Mouse (Mus musculus) thymus, adult 2 months (tissue): ENCODE data around the gene Myrip. TPM values are rescaled to one million over a fixed set of nuclear protein-coding genes. Genes with fewer than 3 reads are reported as not detected.
"Not testable (repeated sequence)": the region's sequence is repeated elsewhere in the genome, so short reads cannot be mapped to it uniquely, and the experiment has no call there.

Experiments
- DNase-seq: peaks from one replicate; pipeline ENCODE4 v3.0.0; 2021
- H3K27ac ChIP-seq: fragments of 200-500 bp; 2 replicates; pipeline ENCODE4 v1.5.1; 2012; ENCODE audit warnings: low read length, control low read depth; ENCODE audit not compliant: control insufficient read depth, insufficient read depth
- H3K27me3 ChIP-seq: fragments of 200-500 bp; 2 replicates; pipeline ENCODE4 v1.6.1; 2012; ENCODE audit warnings: mild to moderate bottlenecking, low read length, moderate library complexity, mixed read lengths; ENCODE audit not compliant: control insufficient read depth, insufficient read depth
- H3K36me3 ChIP-seq: fragments of 200-500 bp; 2 replicates; pipeline ENCODE4 v1.6.1; 2012; ENCODE audit warnings: mild to moderate bottlenecking, low read length, moderate library complexity; ENCODE audit not compliant: control insufficient read depth, insufficient read depth
- H3K4me1 ChIP-seq: fragments of 200-500 bp; replicated peaks from 2 replicates; pipeline ENCODE4 v1.6.1; 2012; ENCODE audit warnings: low read length; ENCODE audit not compliant: control insufficient read depth, insufficient read depth
- H3K4me3 ChIP-seq: fragments of 200-500 bp; 2 replicates; pipeline ENCODE4 v1.5.1; 2012; ENCODE audit warnings: mild to moderate bottlenecking, low read length, control low read depth, moderate library complexity; ENCODE audit not compliant: control insufficient read depth, insufficient read depth
- CTCF ChIP-seq: fragments of 200-500 bp; IDR thresholded peaks from 2 replicates; pipeline ENCODE4 v1.5.1; 2012; ENCODE audit warnings: mild to moderate bottlenecking, control low read depth, low read length, moderate library complexity, borderline replicate concordance; ENCODE audit not compliant: control insufficient read depth, poor library complexity, insufficient read depth; ENCODE audit errors: extremely low read depth
- POLR2A ChIP-seq: fragments of 200-500 bp; IDR thresholded peaks from 2 replicates; pipeline ENCODE4 v1.6.1; 2012; ENCODE audit warnings: mild to moderate bottlenecking, low read length, control low read depth, moderate library complexity; ENCODE audit not compliant: control insufficient read depth, poor library complexity, insufficient read depth; ENCODE audit errors: extremely low read depth
- WGBS: fragments of 180-500 bp; shearing (Covaris S2); methylation state at CpG from one replicate; pipeline ENCODE4 v1.1.7; 2018; 5-methylcytosine and 5-hydroxymethylcytosine counted together
- polyA plus RNA-seq: library from polyadenylated mRNA; depleted of rRNA; stranded (reverse); fragments of >200 nt; gene quantifications from 2 replicates; pipeline ENCODE4 v1.2.3, GENCODE M21; 2012

Myrip gene
- polyA plus RNA-seq, 1 experiment: 1.5 TPM

GRCm38 (mm10) chr9:120398289-120398688 lies 97.0 kb downstream of the Myrip start:
- Histone ChIP-seq H3K27me3 (no peaks in the 10 kb centered on the region), H3K36me3 (no peaks in the 10 kb centered on the region), H3K27ac (no peak overlapping the region), H3K4me1 (no peaks in the 10 kb centered on the region), H3K4me3 (no peak overlapping the region)
- no peak for DNase-seq
- TF ChIP-seq CTCF: no peak
- no peak for TF ChIP-seq POLR2A
- WGBS: 80% methylated on average over 8 of the region's 8 CpGs

- H3K36me3 ChIP-seq, H3K27me3 ChIP-seq, H3K27ac ChIP-seq, H3K4me1 ChIP-seq, H3K4me3 ChIP-seq: not testable (repeated sequence)
- 97% methylated on average over 2 of the region's 2 CpGs for WGBS
- DNase-seq: peak; percentile 7
These were observed 98.2 kb downstream of the Myrip start for GRCm38 (mm10) chr9:120399537-120399936.

GRCm38 (mm10) chr9:120402368-120402767 lies 101.1 kb downstream of the Myrip start:
- Histone ChIP-seq H3K36me3 (no peaks in the 10 kb centered on the region), H3K27ac (no peak overlapping the region), H3K4me1 (no peaks in the 10 kb centered on the region), H3K27me3 (no peaks in the 10 kb centered on the region), H3K4me3 (no peak overlapping the region)
- WGBS: 89% methylated on average over 3 of the region's 3 CpGs
- TF ChIP-seq POLR2A (no peak), CTCF (no peak)
- DNase-seq: no peak

- Histone ChIP-seq H3K27ac (no peak overlapping the region), H3K4me1 (no peaks in the 10 kb centered on the region), H3K4me3 (no peak overlapping the region), H3K36me3 (no peaks in the 10 kb centered on the region), H3K27me3 (no peaks in the 10 kb centered on the region)
- no peak for DNase-seq
- TF ChIP-seq POLR2A: no peak
- WGBS: 60% methylated on average over 5 of the region's 5 CpGs
These were observed 102.3 kb downstream of the Myrip start for GRCm38 (mm10) chr9:120403661-120404060.

DNA sequence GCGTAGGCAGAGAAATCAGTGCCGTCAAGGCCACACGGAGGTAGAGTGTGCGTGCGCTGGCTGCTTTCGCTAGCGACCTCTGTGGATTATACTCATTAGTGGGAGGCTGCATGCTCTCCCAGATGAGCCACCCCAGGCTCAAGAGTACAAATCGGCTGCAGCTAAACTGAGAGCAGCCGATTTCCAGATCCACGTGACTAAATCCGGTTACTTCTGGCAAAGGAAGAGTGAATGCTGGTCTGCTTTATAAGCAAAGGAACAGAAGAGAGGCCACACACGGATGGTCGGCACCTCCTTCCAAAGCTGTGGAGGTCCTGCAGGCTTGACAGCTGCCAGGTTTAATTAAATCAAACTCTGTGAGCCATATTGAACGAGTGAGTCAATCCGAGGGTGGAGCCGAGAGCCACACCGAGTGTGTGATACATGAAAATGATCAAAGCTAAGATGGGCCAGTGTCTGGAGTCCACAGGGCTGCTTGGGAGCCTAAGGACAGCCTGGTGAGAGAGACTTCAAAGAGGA lies 108.4 kb downstream of the Myrip start:
- Histone ChIP-seq H3K36me3 (no peaks in the 10 kb centered on the region), H3K4me3 (no peak overlapping the region), H3K4me1 (no peaks in the 10 kb centered on the region), H3K27me3 (no peaks in the 10 kb centered on the region), H3K27ac (no peak overlapping the region)
- TF ChIP-seq CTCF (no peak), POLR2A (no peak)
- WGBS: 89% methylated on average over 17 of the region's 17 CpGs
- no peak for DNase-seq

DNA sequence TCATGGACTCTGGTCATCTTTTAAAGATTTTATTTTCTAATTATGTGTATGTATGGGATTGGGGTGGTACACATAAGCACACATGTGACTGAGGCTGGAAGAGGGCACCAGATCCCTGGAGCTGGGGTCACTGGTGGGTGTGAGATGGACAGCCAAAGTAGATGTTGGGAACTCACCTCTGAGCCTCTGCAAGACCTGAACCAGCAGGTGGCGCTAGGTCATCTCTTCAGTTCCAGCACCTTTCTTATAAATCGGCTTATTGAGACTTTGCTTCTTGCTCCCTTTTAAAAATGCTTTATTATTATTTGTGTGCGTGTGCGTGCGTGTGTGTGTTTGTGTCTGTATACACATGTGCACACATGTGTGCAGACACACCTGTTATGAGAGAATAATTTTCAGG lies 109.1 kb downstream of the Myrip start:
- no peak overlapping the region for H3K4me3 ChIP-seq
- no peaks in the 10 kb centered on the region for H3K36me3 ChIP-seq
- whole genome bisulfite sequencing: 12% methylated on average over 5 of the region's 5 CpGs
- TF ChIP-seq POLR2A (no peak), CTCF (peak; percentile 34; the same call in 1 of the 2 replicates)
- H3K27me3 ChIP-seq: no peaks in the 10 kb centered on the region
- H3K27ac ChIP-seq: no peak overlapping the region
- peak; percentile 53 for DNase-seq
- no peaks in the 10 kb centered on the region for H3K4me1 ChIP-seq

DNA sequence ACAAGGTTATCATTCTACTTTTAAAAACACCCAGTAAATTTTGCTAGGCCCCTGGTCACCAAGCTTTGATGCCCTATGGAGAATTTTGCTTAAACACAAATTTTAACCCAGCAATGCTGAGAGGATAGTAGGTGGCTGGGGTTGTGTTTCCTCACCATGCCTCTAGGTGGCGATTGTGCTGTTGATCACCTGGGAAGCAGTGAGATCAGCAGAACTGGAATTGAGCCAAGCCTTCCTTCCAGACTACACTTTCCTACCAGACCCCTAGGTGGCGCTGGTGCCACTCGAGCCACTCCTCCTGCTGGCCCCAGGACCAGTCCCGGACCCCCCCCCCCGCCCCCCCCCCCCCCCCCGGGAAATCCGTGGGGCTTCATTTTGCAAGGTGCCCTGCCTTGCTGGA lies 114.2 kb downstream of the Myrip start:
- H3K36me3 ChIP-seq: no peaks in the 10 kb centered on the region
- H3K4me3 ChIP-seq: no peak overlapping the region
- WGBS: 0% methylated on average over 3 of the region's 7 CpGs
- H3K27me3 ChIP-seq: no peaks in the 10 kb centered on the region
- H3K27ac ChIP-seq: no peak overlapping the region
- DNase-seq: peak; percentile 82
- no peak for TF ChIP-seq POLR2A
- TF ChIP-seq CTCF: peak; percentile 62; the same call in 1 of the 2 replicates
- H3K4me1 ChIP-seq: no peaks in the 10 kb centered on the region
